11 mouse cellular contexts compared by ENCODE assay signal in genomic region chr17:12858072-12858471, GRCm38 (mm10). TPM values are rescaled to one million over a fixed set of nuclear protein-coding genes. Genes with fewer than 3 reads are reported as not detected.
DNase-seq lines count a peak whose midpoint lies in the region; ATAC-seq and TF ChIP-seq lines count a peak whose summit lies in the region.
"Had no signal": no experiment of that assay in that cellular context is flagged by ENCODE, and none has a peak within 500 bp of the region (broad histone marks: within the 10 kb centered on the region; RNA-seq: fewer than 3 reads in every experiment).

No protein-coding gene starts in this region.

- WGBS in liver, adult 2 months = 58% methylated on average over 4 of the region's 4 CpGs
- 28% methylated on average over 4 of the region's 4 CpGs for WGBS in liver, embryonic 12.5 days (ENCODE audit: insufficient replicate concordance)
- 54% methylated on average over 4 of the region's 4 CpGs for WGBS in small intestine, adult 2 months

- no peaks in the 10 kb centered on the region for H3K4me1 ChIP-seq in liver, adult 2 months (ENCODE audit: control insufficient read depth, insufficient read depth, low read length)
- no peaks in the 10 kb centered on the region for H3K4me1 ChIP-seq in liver, embryonic 12.5 days
- no peaks in the 10 kb centered on the region for H3K4me1 ChIP-seq in small intestine, adult 2 months (ENCODE audit: control insufficient read depth, insufficient read depth, insufficient read length, low read length)

- peak; percentile 13; the same call in 1 of the 2 replicates for TF ChIP-seq CTCF in liver, adult 2 months (IDR thresholded peaks at IDR 0.05; ENCODE audit: low read depth, low read length)
- TF ChIP-seq CTCF in small intestine, adult 2 months (IDR thresholded peaks at IDR 0.05; ENCODE audit: extremely low read depth, insufficient read length, insufficient replicate concordance, low read depth, low read length) = peak; percentile 36; the same call in 1 of the 2 replicates

- H3K79me2 ChIP-seq in liver, adult 2 months (ENCODE audit: control insufficient read depth, insufficient read depth, low read length) = no peaks in the 10 kb centered on the region

- intact Hi-C loops in left cerebral cortex, postnatal 10 days (cut with DNase I) = no loop called here

- ATAC-seq in liver, embryonic 12.5 days = no peak

- no peaks in the 10 kb centered on the region for H3K36me3 ChIP-seq in liver, adult 2 months (ENCODE audit: control insufficient read depth, insufficient read depth, low read length)
- no peaks in the 10 kb centered on the region for H3K36me3 ChIP-seq in liver, embryonic 12.5 days
- H3K36me3 ChIP-seq in small intestine, adult 2 months (ENCODE audit: control insufficient read depth, insufficient read depth, low read length) = no peaks in the 10 kb centered on the region

- no peaks in the 10 kb centered on the region for H3K27me3 ChIP-seq in liver, adult 2 months (ENCODE audit: control insufficient read depth, insufficient read depth, low read length)
- peaks cover 11% of the 10 kb centered on the region; the same call in 1 of the 2 replicates for H3K27me3 ChIP-seq in liver, embryonic 12.5 days (replicated peaks)
- no peaks in the 10 kb centered on the region for H3K27me3 ChIP-seq in small intestine, adult 2 months (ENCODE audit: control insufficient read depth, insufficient read depth, low read length)

- H3K9ac ChIP-seq in liver, adult 2 months (ENCODE audit: low read depth, low read length) = no peak overlapping the region
- H3K9ac ChIP-seq in liver, embryonic 12.5 days = no peak overlapping the region

- peak; percentile 47 for DNase-seq in embryo, embryonic 11 days
- no peak for DNase-seq in embryo, embryonic 10 days (ENCODE audit: low spot score)
- DNase-seq in liver, adult 2 months (ENCODE audit: extremely low read depth, low read depth, low spot score) = peak; percentile 30
- peak; percentile 24 for DNase-seq in adipocyte (ENCODE audit: low spot score)
- DNase-seq in right cerebral cortex, postnatal 25 days = no peak
- DNase-seq in left cerebral cortex, postnatal 10 days (ENCODE audit: extremely low spot score in 1 of 2, low spot score in 2 of 2) = no peak

- no peak overlapping the region for H3K4me2 ChIP-seq in liver, embryonic 12.5 days
- H3K4me2 ChIP-seq: heart, embryonic 11.5 days had no signal

- H3K9me3 ChIP-seq in liver, embryonic 12.5 days (replicated peaks) = no peaks in the 10 kb centered on the region

- no peak overlapping the region for H3K27ac ChIP-seq in liver, adult 2 months (replicated peaks; ENCODE audit: insufficient read depth, low read depth, low read length)
- H3K27ac ChIP-seq in liver, embryonic 12.5 days = no peak overlapping the region
- no peak overlapping the region for H3K27ac ChIP-seq in small intestine, adult 2 months (ENCODE audit: insufficient read depth, low read depth, low read length)
- H3K27ac ChIP-seq: macrophage had no signal

- no peak overlapping the region for H3K4me3 ChIP-seq in liver, adult 2 months (ENCODE audit: insufficient read depth, low read depth, low read length)
- H3K4me3 ChIP-seq in liver, embryonic 12.5 days = no peak overlapping the region
- no peak overlapping the region for H3K4me3 ChIP-seq in small intestine, adult 2 months (ENCODE audit: low read depth, low read length)

- TF ChIP-seq POLR2A in liver, adult 2 months (IDR thresholded peaks at IDR 0.05; ENCODE audit: extremely low read depth, insufficient read depth, low read length) = no peak
- TF ChIP-seq POLR2A in small intestine, adult 2 months (IDR thresholded peaks at IDR 0.05; ENCODE audit: low read depth, low read length) = no peak

RNA-seq across cellular contexts. Expression of gene Mas1, which starts 9.9 kb away (rescaled TPM):
- 0.18 TPM in 1 of 2 replicates, not detected in the other for total RNA-seq in liver, adult 2 months (2014; rRNA removed)
- polyA plus RNA-seq in liver, adult 2 months (2012; rRNA removed) = 0.35 and 0.55 TPM in 2 replicates
- polyA plus RNA-seq in liver, embryonic 12.5 days (2016; fragmentation: Nextera tagmentation; extraction: Ambion mirVana) = 0.12 and 0.44 TPM in 2 replicates
- polyA plus RNA-seq in small intestine, adult 2 months (2012; rRNA removed) = not detected in 2 replicates
- total RNA-seq in left cerebral cortex, postnatal 10 days (2021) = 10 to 100 TPM; 14.6 to 16.6 TPM
- polyA plus RNA-seq: C2C12, macrophage had no signal

RNA-seq across cellular contexts. Expression of gene Mrgprh, which starts 17.8 kb away (rescaled TPM):
- total RNA-seq in liver, adult 2 months (2014; rRNA removed) = 0.09 TPM in 1 of 2 replicates, not detected in the other
- polyA plus RNA-seq in liver, adult 2 months (2012; rRNA removed) = 0.05 TPM in 1 of 2 replicates, not detected in the other
- not detected in 2 replicates for polyA plus RNA-seq in liver, embryonic 12.5 days (2016; fragmentation: Nextera tagmentation; extraction: Ambion mirVana)
- polyA plus RNA-seq in small intestine, adult 2 months (2012; rRNA removed) = not detected in 2 replicates
- under 1 TPM in 1 of 2 experiments, not detected in 1; 0.28 TPM for total RNA-seq in left cerebral cortex, postnatal 10 days (2021)
- polyA plus RNA-seq: C2C12, macrophage had no signal

RNA-seq across cellular contexts. Expression of gene Pnldc1, which starts 52.0 kb away (rescaled TPM):
- total RNA-seq in liver, adult 2 months (2014; rRNA removed) = 0.27 and 1.3 TPM in 2 replicates
- polyA plus RNA-seq in liver, adult 2 months (2012; rRNA removed) = 1.1 and 1.5 TPM in 2 replicates
- 0.72 and 1.5 TPM in 2 replicates for polyA plus RNA-seq in liver, embryonic 12.5 days (2016; fragmentation: Nextera tagmentation; extraction: Ambion mirVana)
- polyA plus RNA-seq in small intestine, adult 2 months (2012; rRNA removed) = 0.24 and 0.41 TPM in 2 replicates
- 1 to 10 TPM; 2.0 to 2.3 TPM for total RNA-seq in left cerebral cortex, postnatal 10 days (2021)
- polyA plus RNA-seq: macrophage had no signal

RNA-seq across cellular contexts. Expression of gene Tcp1, which starts 57.4 kb away (rescaled TPM):
- total RNA-seq in liver, adult 2 months (2014; rRNA removed) = 134 and 136 TPM in 2 replicates
- polyA plus RNA-seq in liver, adult 2 months (2012; rRNA removed) = 39.9 and 50.2 TPM in 2 replicates
- polyA plus RNA-seq in liver, embryonic 12.5 days (2016; fragmentation: Nextera tagmentation; extraction: Ambion mirVana) = 404 and 413 TPM in 2 replicates
- 9.8 and 19.5 TPM in 2 replicates for polyA plus RNA-seq in small intestine, adult 2 months (2012; rRNA removed)
- 100 to 1,000 TPM; 230 to 239 TPM for total RNA-seq in left cerebral cortex, postnatal 10 days (2021)

RNA-seq across cellular contexts. Expression of gene Mrpl18, which starts 58.1 kb away (rescaled TPM):
- 43.6 and 54.6 TPM in 2 replicates for total RNA-seq in liver, adult 2 months (2014; rRNA removed)
- 27.9 and 41.2 TPM in 2 replicates for polyA plus RNA-seq in liver, adult 2 months (2012; rRNA removed)
- 189 and 194 TPM in 2 replicates for polyA plus RNA-seq in liver, embryonic 12.5 days (2016; fragmentation: Nextera tagmentation; extraction: Ambion mirVana)
- polyA plus RNA-seq in small intestine, adult 2 months (2012; rRNA removed) = 16.7 and 19.4 TPM in 2 replicates
- 10 to 100 TPM; 48.1 to 54.4 TPM for total RNA-seq in left cerebral cortex, postnatal 10 days (2021)

Comparison
In these comparisons a context has a peak if more than half of its experiments do, and no peak if none do; other contexts are left out.
1. DNase-seq: peak in embryo, embryonic 11 days (single experiment), liver, adult 2 months (single experiment) and adipocyte (single experiment); none in embryo, embryonic 10 days (single experiment), right cerebral cortex, postnatal 25 days (single experiment) and left cerebral cortex, postnatal 10 days (0 of 2).